Mouse (Mus musculus) small intestine, adult 2 months (tissue): ENCODE results near the gene Pelo. TPM values are rescaled to one million over a fixed set of nuclear protein-coding genes. Genes with fewer than 3 reads are reported as not detected.
A peak's percentile ranks its signal among the peaks of the same experiment; 100 is the strongest.

Source experiments
- H3K27ac ChIP-seq: fragments of 200-500 bp; 2 replicates; pipeline ENCODE4 v1.5.1; 2012; ENCODE audit warnings: low read depth, low read length, control low read depth, inconsistent platforms; ENCODE audit not compliant: insufficient read depth
- H3K27me3 ChIP-seq: fragments of 200-500 bp; 2 replicates; pipeline ENCODE4 v1.6.1; 2012; ENCODE audit warnings: mild to moderate bottlenecking, moderate library complexity, low read length, inconsistent platforms; ENCODE audit not compliant: control insufficient read depth, insufficient read depth
- H3K36me3 ChIP-seq: fragments of 200-500 bp; 2 replicates; pipeline ENCODE4 v1.6.1; 2012; ENCODE audit warnings: mild to moderate bottlenecking, low read length, control low read depth, inconsistent platforms; ENCODE audit not compliant: control insufficient read depth, insufficient read depth
- H3K4me1 ChIP-seq: fragments of 200-500 bp; 2 replicates; pipeline ENCODE4 v1.6.1; 2012; ENCODE audit warnings: low read length, inconsistent platforms, mixed read lengths; ENCODE audit not compliant: control insufficient read depth, insufficient read depth, insufficient read length
- H3K4me3 ChIP-seq: fragments of 200-500 bp; 2 replicates; pipeline ENCODE4 v1.5.1; 2012; ENCODE audit warnings: low read depth, mild to moderate bottlenecking, control low read depth, inconsistent platforms, low read length, moderate library complexity
- CTCF ChIP-seq: fragments of 200-500 bp; IDR thresholded peaks from 2 replicates; pipeline ENCODE4 v1.5.1; 2012; ENCODE audit warnings: low read depth, mild to moderate bottlenecking, control low read depth, inconsistent platforms, low read length, moderate library complexity, mixed read lengths; ENCODE audit not compliant: insufficient replicate concordance, insufficient read length; ENCODE audit errors: extremely low read depth
- POLR2A ChIP-seq: fragments of 200-500 bp; IDR thresholded peaks from 2 replicates; pipeline ENCODE4 v1.6.1; 2012; ENCODE audit warnings: low read depth, mild to moderate bottlenecking, control low read depth, inconsistent platforms, low read length, moderate library complexity
- WGBS: fragments of 180-500 bp; shearing (Covaris S2); methylation state at CpG from one replicate; pipeline ENCODE4 v1.1.7; 2018; 5-methylcytosine and 5-hydroxymethylcytosine counted together
- polyA plus RNA-seq: library from polyadenylated mRNA; depleted of rRNA; stranded (reverse); fragments of >200 nt; gene quantifications from 2 replicates; pipeline ENCODE4 v1.2.3, GENCODE M21; 2012

The Pelo gene
- polyA plus RNA-seq, 1 experiment: 17.8 TPM

GRCm38 (mm10) chr13:115106183-115106582, 16.2 kb upstream of the Pelo start:
- Histone ChIP-seq H3K27ac (no peak overlapping the region), H3K4me1 (no peaks in the 10 kb centered on the region), H3K36me3 (no peaks in the 10 kb centered on the region), H3K4me3 (no peak overlapping the region), H3K27me3 (no peaks in the 10 kb centered on the region)
- TF ChIP-seq POLR2A (no peak), CTCF (no peak)
- 75% methylated on average over 10 of the region's 10 CpGs for WGBS

GRCm38 (mm10) chr13:115102754-115103153, 12.8 kb upstream of the Pelo start:
- H3K27ac ChIP-seq: no peak overlapping the region
- TF ChIP-seq POLR2A (no peak), CTCF (no peak)
- WGBS: 92% methylated on average over 2 of the region's 2 CpGs

DNA sequence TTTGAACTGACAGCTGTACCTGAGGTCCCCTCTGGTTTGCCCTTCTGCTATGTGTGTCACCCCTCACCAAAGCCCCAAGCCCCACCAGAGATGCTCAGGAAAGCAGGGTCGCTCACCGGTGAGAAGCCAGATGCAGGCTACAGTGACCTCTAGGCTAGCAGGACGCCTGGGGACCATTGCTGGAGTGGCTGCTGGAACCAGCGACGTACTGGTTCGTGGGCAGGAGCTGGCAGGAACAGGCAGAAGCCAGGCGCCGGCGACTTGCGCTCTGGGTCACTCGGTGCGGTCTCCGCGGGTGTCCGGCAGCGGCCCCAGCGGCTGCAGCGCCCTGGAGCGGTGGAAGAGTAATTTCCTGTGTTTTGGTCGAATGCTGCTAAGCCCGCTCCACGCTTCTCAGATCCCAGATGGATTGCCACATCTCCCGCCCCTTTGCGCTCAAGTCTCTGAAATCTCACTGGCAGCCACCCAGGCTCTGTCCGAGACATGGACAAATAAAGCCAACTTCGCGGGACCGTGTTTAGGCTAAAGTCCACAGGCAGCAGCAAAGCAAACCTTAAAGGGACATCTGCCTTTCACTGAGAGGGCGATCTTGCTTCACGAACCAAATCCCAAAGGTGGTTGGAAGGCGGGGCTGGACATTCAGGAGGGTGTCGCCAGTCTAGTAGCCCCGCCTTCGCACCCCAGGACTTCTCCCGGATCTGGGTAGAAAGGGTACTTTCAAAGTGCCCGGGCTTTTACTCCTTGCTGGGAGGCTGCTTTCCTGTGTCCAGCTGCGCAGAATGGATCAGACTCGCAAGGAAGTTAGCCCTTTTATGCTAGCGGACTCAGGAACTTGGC, 11.6 kb upstream of the Pelo start, which contains the start of the genes Gm49395 and Itga1:
Gm49395 (minus strand) TSS at position 567 of the 837 bp plus-strand sequence.
Itga1 (minus strand) TSS at position 610 of the 837 bp plus-strand sequence.
- H3K27me3 ChIP-seq: no peaks in the 10 kb centered on the region
- H3K4me3 ChIP-seq: peak within 1 kb of the TSS; percentile 71
- no peaks in the 10 kb centered on the region for H3K36me3 ChIP-seq
- WGBS: under 1% methylated on average over 39 of the region's 39 CpGs
- H3K4me1 ChIP-seq: no peaks in the 10 kb centered on the region; the same call in 1 of the 2 replicates
- H3K27ac ChIP-seq: peak within 1 kb of the TSS; percentile 87
- TF ChIP-seq POLR2A (peak; percentile 33), CTCF (no peak)

More at GRCm38 (mm10) chr13:115102754-115103153, 12.8 kb upstream of the Pelo start:
- Histone ChIP-seq H3K4me3 (no peak overlapping the region), H3K4me1 (no peaks in the 10 kb centered on the region), H3K36me3 (no peaks in the 10 kb centered on the region), H3K27me3 (no peaks in the 10 kb centered on the region)

DNA sequence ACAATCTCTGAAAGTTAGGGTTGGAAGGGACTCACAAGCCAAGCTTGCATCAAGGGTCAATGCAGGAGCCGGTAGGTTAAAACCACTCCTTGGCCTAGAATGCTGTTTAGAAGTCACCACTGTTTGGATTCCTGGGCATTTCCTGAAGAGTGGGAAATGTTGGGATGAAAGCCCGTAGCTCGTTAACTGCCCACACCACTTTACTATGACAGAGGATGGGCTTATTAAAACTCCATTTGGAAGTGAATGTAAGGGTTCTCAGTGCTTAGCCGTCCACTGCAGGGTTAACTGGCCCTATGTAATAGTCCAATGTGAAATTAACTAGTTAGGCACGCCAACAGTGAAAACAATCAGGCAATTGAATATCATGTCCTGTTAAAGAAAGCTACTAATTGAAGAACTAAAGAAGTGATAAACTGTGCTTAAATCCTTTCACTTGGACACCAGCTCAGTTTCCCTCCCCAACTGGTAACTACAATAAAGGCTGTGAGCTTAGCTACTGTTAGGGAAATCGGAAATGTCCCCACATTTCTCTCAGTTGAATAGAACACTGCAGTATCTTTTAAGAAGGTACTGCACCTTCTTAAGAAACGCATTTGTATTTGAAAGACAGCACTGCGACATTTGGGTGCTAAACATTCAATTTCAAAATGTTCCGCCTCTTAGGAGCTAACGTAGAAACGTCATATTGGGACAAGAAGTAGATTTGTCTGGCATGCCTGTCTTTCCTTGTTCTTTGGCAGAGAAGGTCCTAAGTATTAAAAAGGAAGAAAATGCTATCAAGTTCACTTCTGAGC, 10.6 kb upstream of the Pelo start:
- WGBS: 14% methylated on average over 11 of the region's 11 CpGs
- H3K27ac ChIP-seq: peak overlapping the region; percentile 87
- H3K4me1 ChIP-seq: no peaks in the 10 kb centered on the region; the same call in 1 of the 2 replicates
- H3K36me3 ChIP-seq: no peaks in the 10 kb centered on the region
- H3K27me3 ChIP-seq: no peaks in the 10 kb centered on the region
- H3K4me3 ChIP-seq: peak overlapping the region; percentile 71; the same call in 1 of the 2 replicates
- TF ChIP-seq POLR2A (no peak), CTCF (no peak)

DNA sequence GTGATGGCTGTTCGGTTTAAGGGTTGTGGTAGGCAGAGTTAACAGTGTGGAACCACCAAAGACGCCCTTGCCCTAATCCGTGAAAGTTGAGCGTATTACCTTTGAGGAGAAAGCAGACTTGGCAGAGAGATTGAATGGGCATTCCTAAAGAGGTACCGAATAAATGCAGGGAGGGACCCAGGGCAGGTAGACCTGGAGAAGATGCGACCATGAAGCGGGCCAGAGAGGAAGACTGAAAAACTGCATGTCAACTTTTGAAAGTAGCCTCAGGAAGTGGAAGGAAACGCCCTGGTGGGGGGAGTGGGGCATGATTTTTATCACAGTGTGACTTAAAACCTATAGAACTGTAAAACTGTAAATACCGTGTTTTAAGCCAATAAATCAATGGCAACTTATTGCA, 9.4 kb upstream of the Pelo start:
- WGBS: 80% methylated on average over 9 of the region's 9 CpGs
- H3K27ac ChIP-seq: peak overlapping the region; percentile 44

GRCm38 (mm10) chr13:115098227-115098626, 8.2 kb upstream of the Pelo start:
- Histone ChIP-seq H3K36me3 (no peaks in the 10 kb centered on the region), H3K27ac (no peak overlapping the region), H3K4me3 (no peak overlapping the region), H3K27me3 (no peaks in the 10 kb centered on the region), H3K4me1 (no peaks in the 10 kb centered on the region; the same call in 1 of the 2 replicates)
- TF ChIP-seq CTCF (no peak), POLR2A (no peak)
- WGBS: 74% methylated on average over 3 of the region's 3 CpGs

More for the DNA sequence above, 9.4 kb upstream of the Pelo start:
- H3K4me1 ChIP-seq: no peaks in the 10 kb centered on the region; the same call in 1 of the 2 replicates
- H3K27me3 ChIP-seq: no peaks in the 10 kb centered on the region
- TF ChIP-seq POLR2A: no peak
- no peak for TF ChIP-seq CTCF
- H3K36me3 ChIP-seq: no peaks in the 10 kb centered on the region
- peak overlapping the region; percentile 25; the same call in 1 of the 2 replicates for H3K4me3 ChIP-seq

- TF ChIP-seq CTCF (no peak), POLR2A (no peak)
- H3K4me3 ChIP-seq: no peak overlapping the region
- 0 out of 2 replicates have a peak, but pooled peaks cover 2% of the 10 kb centered on the region for H3K36me3 ChIP-seq
- WGBS: 53% methylated on average over 5 of the region's 5 CpGs
- H3K27ac ChIP-seq: no peak overlapping the region
- no peaks in the 10 kb centered on the region; the same call in 1 of the 2 replicates for H3K4me1 ChIP-seq
- no peaks in the 10 kb centered on the region for H3K27me3 ChIP-seq
Observed at GRCm38 (mm10) chr13:115096965-115097364, 7.0 kb upstream of the Pelo start.
